Mouse (Mus musculus) layer of hippocampus, adult 6 months (tissue): ENCODE measurements around the gene Clca3a1. TPM values are rescaled to one million over a fixed set of nuclear protein-coding genes. Genes with fewer than 3 reads are reported as not detected.

Experiments
- long read RNA-seq, 2 experiments: library from polyadenylated mRNA; unstranded; transcript quantifications; one replicate each; pipeline ENCODE4 v2.0.0; 2019 to 2020
- polyA plus RNA-seq: library from polyadenylated mRNA; unstranded; fragments of <200 nt; fragmentation: Nextera tagmentation; gene quantifications from 2 replicates; pipeline ENCODE4 v1.2.3, GENCODE M21; 2021

Gene Clca3a1
- 0.04 and 0.05 TPM in 2 replicates for polyA plus RNA-seq
- long read RNA-seq, experiment 1: 0 reads
- long read RNA-seq, experiment 2: 0 reads

DNA sequence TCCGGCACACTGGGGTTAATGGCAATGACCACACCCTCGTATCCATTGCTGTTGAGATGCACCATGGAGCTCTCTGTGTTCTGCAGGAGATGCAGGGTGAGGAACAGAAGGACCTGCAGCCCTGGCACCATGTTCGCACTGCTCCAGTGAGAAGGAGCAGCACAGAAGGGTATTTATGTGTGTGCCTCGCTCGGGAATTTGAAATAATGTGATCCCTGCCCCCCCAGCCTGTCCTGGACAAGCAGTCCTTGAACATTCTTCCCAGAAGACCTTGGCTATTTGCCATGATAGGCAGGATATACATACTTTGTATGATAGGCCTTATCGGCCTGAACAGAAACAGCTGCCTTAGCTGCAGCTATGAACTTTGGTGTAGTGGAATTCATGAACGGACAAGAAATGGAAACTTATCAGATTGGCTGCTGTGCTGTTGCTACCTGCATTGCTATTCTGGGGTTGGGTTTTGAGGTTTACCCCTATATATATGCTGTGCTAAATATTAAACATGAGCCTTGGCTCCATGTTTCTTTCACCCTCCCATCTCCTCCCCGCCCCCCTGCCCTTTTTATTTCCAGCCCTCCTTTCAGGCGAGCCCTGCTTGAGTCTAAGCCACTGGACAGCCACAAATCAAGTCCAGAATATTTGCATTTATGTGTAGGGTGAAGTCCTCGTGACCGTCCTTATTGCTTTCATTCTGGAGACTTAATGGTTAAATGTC, at the start of gene Clca3a1:
Clca3a1 (minus strand) TSS at position 386 of the 718 bp plus-strand sequence.

DNA sequence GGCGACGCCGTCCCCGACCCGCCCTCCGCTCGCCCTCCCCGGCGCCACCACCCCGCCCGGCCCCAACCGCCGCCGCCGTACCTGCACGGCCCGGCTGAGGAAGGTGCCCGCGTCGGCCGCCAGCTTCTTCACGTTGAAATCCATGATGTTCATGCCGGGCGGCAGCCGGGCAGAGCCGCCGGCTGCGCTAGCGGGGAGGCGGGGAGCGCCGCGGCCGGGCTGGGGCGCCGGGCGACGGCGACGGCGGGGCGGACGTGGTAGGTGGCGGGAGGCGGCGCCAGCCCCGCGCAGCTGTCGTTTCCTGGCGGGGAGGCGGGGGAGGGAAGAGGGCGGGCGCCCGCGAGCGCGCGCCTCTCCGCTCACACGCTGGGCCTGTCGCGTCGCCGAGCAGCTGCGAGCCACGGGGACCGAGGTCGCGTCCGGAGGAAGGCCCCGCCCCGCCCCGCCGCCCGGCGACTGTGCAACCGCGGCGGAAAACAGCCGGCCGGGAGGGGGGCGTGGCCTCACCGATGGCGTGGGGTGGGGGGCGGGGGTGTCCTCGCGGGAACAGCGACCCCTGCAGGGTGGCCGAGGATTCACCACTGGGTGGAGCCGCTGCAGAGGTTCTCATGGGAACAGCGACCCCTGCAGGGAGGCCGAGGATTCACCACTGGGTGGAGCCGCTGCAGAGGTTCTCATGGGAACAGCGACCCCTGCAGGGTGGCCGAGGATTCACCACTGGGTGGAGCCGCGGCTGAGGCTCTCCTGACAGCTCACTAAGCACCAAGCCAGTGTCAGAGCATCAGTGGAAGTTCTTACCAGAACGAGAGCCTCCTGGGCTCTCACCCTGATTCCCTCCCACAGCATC, 40.7 kb downstream of the Clca3a1 start, which contains the start of gene Sh3glb1:
Sh3glb1 (minus strand) TSS at position 435 of the 847 bp plus-strand sequence.

Other genes with a start within 250 kb of the Clca3a1 start
- 3.2 TPM in 2 replicates for gene Hs2st1, start 190.8 kb downstream of the Clca3a1 start, polyA plus RNA-seq
- 111 and 122 TPM in 2 replicates for gene Selenof, start 190.7 kb downstream of the Clca3a1 start, polyA plus RNA-seq
- gene Sh3glb1, start 40.6 kb downstream of the Clca3a1 start, polyA plus RNA-seq: 45.2 and 52.5 TPM in 2 replicates
- gene Clca3a2, start 58.5 kb upstream of the Clca3a1 start, polyA plus RNA-seq: 0.14 TPM in 1 of 2 replicates, not detected in the other
- not detected in 2 replicates for gene Clca3b, start 88.4 kb upstream of the Clca3a1 start, polyA plus RNA-seq
- gene Clca4b, start 171.6 kb upstream of the Clca3a1 start, polyA plus RNA-seq: not detected in 2 replicates
- gene Clca4a, start 214.1 kb upstream of the Clca3a1 start, polyA plus RNA-seq: not detected in 2 replicates